Mouse (Mus musculus): ENCODE measurements at regions not wholly inside any gene's neighbourhood (a gene's known extent, or its start where the extent isn't known, plus 50 kb on each side); places are given as distances from the start of the nearest gene placed in this dataset.

DNA sequence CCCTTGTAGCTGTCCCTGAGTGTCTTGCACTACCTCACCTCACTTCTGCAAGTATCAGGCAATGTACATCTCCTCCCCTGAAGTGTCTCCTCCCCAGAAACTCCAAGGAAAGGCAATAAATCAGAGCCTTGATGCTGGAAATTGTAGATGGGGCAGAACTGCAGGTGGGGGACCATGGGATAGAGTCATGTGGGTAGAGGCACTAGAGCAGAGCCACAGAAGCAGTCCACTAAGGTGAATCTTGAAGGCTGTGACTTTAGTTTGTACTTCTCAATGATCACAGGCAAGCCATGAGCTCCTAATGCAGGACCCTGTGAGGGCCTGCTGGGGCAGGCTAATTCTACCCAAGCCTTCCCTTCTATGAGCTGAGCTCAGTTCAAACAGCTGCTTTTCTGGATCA, 80.4 kb downstream of the Sox11 start:
- no peak for TF ChIP-seq POLR2A (IDR thresholded peaks at IDR 0.05; ENCODE audit: borderline replicate concordance, extremely low read depth, low read depth, low read length)
- TF ChIP-seq CTCF (IDR thresholded peaks at IDR 0.05; ENCODE audit: insufficient read depth, low read length): no peak

Measured in lung, adult 2 months (tissue).